Mouse (Mus musculus): ENCODE results near the gene Cplx1.

- TF ChIP-seq EP300 (IDR thresholded peaks at IDR 0.05; ENCODE audit: low read depth) = no peak
- no peak for TF ChIP-seq CTCF (IDR thresholded peaks at IDR 0.05; ENCODE audit: low read depth)
These were observed 2.2 kb downstream of the Cplx1 start for GRCm38 (mm10) chr5:108547636-108548035.
